Mouse (Mus musculus) stomach, embryonic 16.5 days (tissue): ENCODE data around the gene Kat8. TPM values are rescaled to one million over a fixed set of nuclear protein-coding genes. Genes with fewer than 3 reads are reported as not detected.

Source experiments
- polyA plus RNA-seq: library from polyadenylated mRNA; unstranded; fragments of >200 nt; fragmentation: Nextera tagmentation; extraction: Ambion mirVana; gene quantifications from 2 replicates; pipeline ENCODE4 v1.2.1, GENCODE M21; 2015

The Kat8 gene
- polyA plus RNA-seq, 1 experiment from 2014 or later, result 29.2 TPM

Other genes with a start within 250 kb of the Kat8 start
- gene Bcl7c, start 203.6 kb upstream of the Kat8 start, polyA plus RNA-seq, result 26.2 and 33.1 TPM in 2 replicates
- gene Ctf1, start 199.8 kb upstream of the Kat8 start, polyA plus RNA-seq, result 8.1 and 10.3 TPM in 2 replicates
- 0.21 and 0.22 TPM in 2 replicates for gene Ctf2, start 180.3 kb upstream of the Kat8 start, polyA plus RNA-seq
- 2.8 and 3.2 TPM in 2 replicates for gene Fbxl19, start 168.0 kb upstream of the Kat8 start, polyA plus RNA-seq
- gene Orai3, start 142.7 kb upstream of the Kat8 start, polyA plus RNA-seq, result 26.7 and 29.0 TPM in 2 replicates
- gene Setd1a, start 135.8 kb upstream of the Kat8 start, polyA plus RNA-seq, result 10.5 and 16.4 TPM in 2 replicates
- not detected in 2 replicates for gene Gm49388, start 126.9 kb upstream of the Kat8 start, polyA plus RNA-seq
- gene Hsd3b7, start 111.9 kb upstream of the Kat8 start, polyA plus RNA-seq, result 35.2 and 36.1 TPM in 2 replicates
- gene Stx4a, start 88.2 kb upstream of the Kat8 start, polyA plus RNA-seq, result 43.1 and 48.6 TPM in 2 replicates
- 2.9 and 3.6 TPM in 2 replicates for gene Stx1b, start 88.0 kb upstream of the Kat8 start, polyA plus RNA-seq
- 9.9 and 11.2 TPM in 2 replicates for gene Zfp646, start 36.3 kb upstream of the Kat8 start, polyA plus RNA-seq
- 11.5 and 11.9 TPM in 2 replicates for gene Zfp668, start 35.7 kb upstream of the Kat8 start, polyA plus RNA-seq
- gene Prss53, start 21.5 kb upstream of the Kat8 start, polyA plus RNA-seq, result 1.7 and 1.8 TPM in 2 replicates
- not detected in 2 replicates for gene Gm21974, start 17.1 kb upstream of the Kat8 start, polyA plus RNA-seq
- 179 and 184 TPM in 2 replicates for gene Vkorc1, start 16.9 kb upstream of the Kat8 start, polyA plus RNA-seq
- gene Bckdk, start 8.4 kb upstream of the Kat8 start, polyA plus RNA-seq, result 134 and 148 TPM in 2 replicates
- 63.8 and 78.8 TPM in 2 replicates for gene Prss8, start 17.6 kb downstream of the Kat8 start, polyA plus RNA-seq
- 10.7 and 11.7 TPM in 2 replicates for gene Prss36, start 34.2 kb downstream of the Kat8 start, polyA plus RNA-seq
- gene Fus, start 54.9 kb downstream of the Kat8 start, polyA plus RNA-seq, result 204 and 234 TPM in 2 replicates
- gene Pycard, start 81.4 kb downstream of the Kat8 start, polyA plus RNA-seq, result 179 and 188 TPM in 2 replicates
- gene Trim72, start 91.4 kb downstream of the Kat8 start, polyA plus RNA-seq, result 0.39 and 1.9 TPM in 2 replicates
- gene Itgam, start 150.1 kb downstream of the Kat8 start, polyA plus RNA-seq, result 4.1 and 4.3 TPM in 2 replicates
- 0.04 TPM in 1 of 2 replicates, not detected in the other for gene Gm49368, start 150.2 kb downstream of the Kat8 start, polyA plus RNA-seq
- gene Itgax, start 217.0 kb downstream of the Kat8 start, polyA plus RNA-seq, result 0.27 and 0.72 TPM in 2 replicates
- not detected in 2 replicates for gene Itgad, start 241.9 kb downstream of the Kat8 start, polyA plus RNA-seq